Mouse (Mus musculus): ENCODE data around the gene Hs2st1. TPM values are rescaled to one million over a fixed set of nuclear protein-coding genes. Genes with fewer than 3 reads are reported as not detected.

The Hs2st1 gene
- total and polyA plus RNA-seq, 3 experiments: 13.6 to 16.1 TPM; not detected in 1

GRCm38 (mm10) chr3:144411051-144411542, 158.9 kb downstream of the Hs2st1 start:
- H3K4me3 ChIP-seq (ENCODE audit: control insufficient read depth in 1 of 2, insufficient read depth in 1 of 2, low read depth in 2 of 2, low read length in 2 of 2): no peak overlapping the region
- H3K9ac ChIP-seq (ENCODE audit: control insufficient read depth, low read depth, low read length, poor library complexity, severe bottlenecking): no peak overlapping the region

GRCm38 (mm10) chr3:144408953-144409352, 161.0 kb downstream of the Hs2st1 start:
- Histone ChIP-seq H3K27ac (ENCODE audit: control insufficient read depth, low read depth, low read length) (no peak overlapping the region), H3K79me2 (ENCODE audit: control insufficient read depth, insufficient read depth, low read length, poor library complexity) (no peaks in the 10 kb centered on the region), H3K4me1 (ENCODE audit: control insufficient read depth in 1 of 2, insufficient read depth in 2 of 2, low read length in 2 of 2) (peaks cover 0 to 2% of the 10 kb centered on the region in 2 experiments; a peak in 1 of 4 replicates), H3K9ac (ENCODE audit: control insufficient read depth, low read depth, low read length, poor library complexity, severe bottlenecking) (no peak overlapping the region), H3K9me3 (replicated peaks; ENCODE audit: insufficient read depth, low read length) (no peaks in the 10 kb centered on the region), H3K27me3 (ENCODE audit: control insufficient read depth in 1 of 2, insufficient read depth in 2 of 2, low read length in 2 of 2) (no peaks in the 10 kb centered on the region), H3K36me3 (ENCODE audit: control insufficient read depth in 1 of 2, insufficient read depth in 2 of 2, low read length in 2 of 2) (no peaks in the 10 kb centered on the region), H3K4me3 (ENCODE audit: control insufficient read depth in 1 of 2, insufficient read depth in 1 of 2, low read depth in 2 of 2, low read length in 2 of 2) (no peak overlapping the region)
- TF ChIP-seq MYC (IDR thresholded peaks at IDR 0.05; ENCODE audit: low read depth, low read length): no peak
- no peak for TF ChIP-seq BHLHE40 (IDR thresholded peaks at IDR 0.05; ENCODE audit: borderline replicate concordance, low read depth, low read length)
- TF ChIP-seq USF1 (IDR thresholded peaks at IDR 0.05; ENCODE audit: low read depth, low read length): no peak
- TF ChIP-seq MAZ (IDR thresholded peaks at IDR 0.05; ENCODE audit: low read depth, low read length): no peak
- no peak for TF ChIP-seq NELFE (IDR thresholded peaks at IDR 0.05; ENCODE audit: low read depth, low read length)
- no peak for TF ChIP-seq GATA1 (IDR thresholded peaks at IDR 0.05; ENCODE audit: low read depth, low read length)
- no peak for TF ChIP-seq MAFK (IDR thresholded peaks at IDR 0.05; ENCODE audit: borderline replicate concordance, low read depth, low read length)
- no peak for TF ChIP-seq CTCF (IDR thresholded peaks at IDR 0.05 in 2 of 3, conservative IDR thresholded peaks at IDR 0.05 in 1 of 3; ENCODE audit: control insufficient read depth in 1 of 3, insufficient read depth in 1 of 3, low read depth in 2 of 3, low read length in 3 of 3, poor library complexity in 1 of 3, severe bottlenecking in 1 of 3)
- TF ChIP-seq JUND (IDR thresholded peaks at IDR 0.05; ENCODE audit: low read depth, low read length): no peak
- TF ChIP-seq POLR2AphosphoS2 (IDR thresholded peaks at IDR 0.05; ENCODE audit: low read length): no peak
- no peak for TF ChIP-seq TCF12 (IDR thresholded peaks at IDR 0.05; ENCODE audit: low read depth, low read length)
- no peak for TF ChIP-seq HCFC1 (IDR thresholded peaks at IDR 0.05; ENCODE audit: low read depth, low read length)
- TF ChIP-seq ETS1 (IDR thresholded peaks at IDR 0.05; ENCODE audit: low read depth, low read length): no peak
- no peak for TF ChIP-seq POLR2AphosphoS5 (IDR thresholded peaks at IDR 0.05; ENCODE audit: borderline replicate concordance, low read depth, low read length)
- no peak for TF ChIP-seq MXI1 (IDR thresholded peaks at IDR 0.05; ENCODE audit: low read depth, low read length)
- DNase-seq (ENCODE audit: low read depth, low spot score): no peak

More at GRCm38 (mm10) chr3:144411051-144411542, 158.9 kb downstream of the Hs2st1 start:
- Histone ChIP-seq H3K9me3 (replicated peaks; ENCODE audit: insufficient read depth, low read length) (no peaks in the 10 kb centered on the region), H3K79me2 (ENCODE audit: control insufficient read depth, insufficient read depth, low read length, poor library complexity) (no peaks in the 10 kb centered on the region), H3K4me1 (ENCODE audit: control insufficient read depth in 1 of 2, insufficient read depth in 2 of 2, low read length in 2 of 2) (peaks cover 0 to 2% of the 10 kb centered on the region in 2 experiments; a peak in 1 of 4 replicates), H3K27me3 (ENCODE audit: control insufficient read depth in 1 of 2, insufficient read depth in 2 of 2, low read length in 2 of 2) (no peaks in the 10 kb centered on the region), H3K27ac (ENCODE audit: control insufficient read depth, low read depth, low read length) (no peak overlapping the region), H3K36me3 (ENCODE audit: control insufficient read depth in 1 of 2, insufficient read depth in 2 of 2, low read length in 2 of 2) (no peaks in the 10 kb centered on the region)
- TF ChIP-seq CHD1 (IDR thresholded peaks at IDR 0.05; ENCODE audit: low read depth, low read length): no peak
- TF ChIP-seq CHD2 (IDR thresholded peaks at IDR 0.05; ENCODE audit: low read length): no peak
- no peak for TF ChIP-seq EP300 (IDR thresholded peaks at IDR 0.05; ENCODE audit: low read depth in 1 of 2, low read length in 2 of 2)
- no peak for TF ChIP-seq MYC (IDR thresholded peaks at IDR 0.05; ENCODE audit: low read depth, low read length)
- no peak for TF ChIP-seq RAD21 (IDR thresholded peaks at IDR 0.05; ENCODE audit: low read depth, low read length)
- TF ChIP-seq TAL1 (IDR thresholded peaks at IDR 0.05; ENCODE audit: low read length): no peak
- TF ChIP-seq E2F4 (IDR thresholded peaks at IDR 0.05; ENCODE audit: borderline replicate concordance, low read depth, low read length): no peak
- no peak for TF ChIP-seq GATA1 (IDR thresholded peaks at IDR 0.05; ENCODE audit: low read depth, low read length)
- no peak for TF ChIP-seq TCF12 (IDR thresholded peaks at IDR 0.05; ENCODE audit: low read depth, low read length)
- no peak for TF ChIP-seq ETS1 (IDR thresholded peaks at IDR 0.05; ENCODE audit: low read depth, low read length)
- no peak for TF ChIP-seq JUND (IDR thresholded peaks at IDR 0.05; ENCODE audit: low read depth, low read length)
- no peak for TF ChIP-seq BHLHE40 (IDR thresholded peaks at IDR 0.05; ENCODE audit: borderline replicate concordance, low read depth, low read length)
- no peak for DNase-seq (ENCODE audit: low read depth, low spot score)

Measured in MEL (cell line).